Mouse (Mus musculus): ENCODE measurements around the gene Usp33.

Usp33 gene

DNA sequence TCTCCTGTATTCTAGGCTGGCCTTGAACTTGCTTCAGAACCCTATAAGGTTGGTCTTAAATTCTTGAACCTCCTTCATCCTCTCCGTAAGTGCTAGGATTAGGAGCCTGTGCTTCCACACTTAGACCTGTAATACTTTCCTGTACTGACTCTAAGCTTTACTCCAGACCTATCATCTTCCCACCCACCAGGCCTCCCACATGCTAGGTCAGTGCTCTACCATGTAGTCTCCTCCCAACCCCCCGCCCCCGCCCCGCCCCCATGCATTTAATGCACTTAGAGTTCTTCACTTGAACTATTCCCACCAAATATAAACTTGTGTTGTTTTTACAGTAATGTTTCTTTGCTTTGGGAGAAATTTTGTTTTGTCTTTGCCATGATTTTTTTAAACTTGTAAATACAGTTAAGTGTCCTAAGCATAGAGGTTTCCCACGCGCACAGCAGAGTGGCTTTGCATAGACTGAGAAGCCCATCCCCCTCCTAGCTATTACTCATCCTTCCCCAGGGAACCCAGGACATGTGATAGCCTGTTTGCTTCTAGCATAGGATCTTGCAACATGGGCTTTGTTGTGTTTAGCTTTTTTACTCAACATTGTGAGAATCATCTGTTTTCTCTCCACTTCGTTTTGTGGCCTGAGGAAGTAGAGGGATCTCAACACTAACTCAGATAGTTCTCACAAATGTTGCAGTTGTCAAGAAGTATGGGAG is 55.8 kb downstream of the Usp33 start:
- peak; percentile 42 for DNase-seq (ENCODE audit: low spot score)

DNA sequence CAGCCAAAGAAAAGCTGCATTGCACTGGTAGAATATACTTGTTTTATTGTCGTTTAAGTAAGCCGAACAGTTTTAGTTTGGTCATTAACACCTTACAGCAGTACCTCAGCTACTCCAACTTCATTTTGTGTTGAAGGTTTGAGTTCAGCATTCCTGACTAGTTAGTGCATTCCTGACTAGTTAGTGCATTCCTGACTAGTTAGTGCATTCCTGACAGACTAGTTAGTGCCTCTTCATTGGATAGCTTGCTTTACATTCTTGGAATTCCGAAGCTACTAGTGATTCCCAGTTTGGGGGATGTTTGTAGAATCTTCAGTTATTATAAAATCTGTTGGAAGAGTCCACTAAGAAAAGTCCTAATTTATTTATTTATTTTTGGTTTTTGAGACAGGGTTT is 56.4 kb downstream of the Usp33 start:
- DNase-seq (ENCODE audit: low spot score), result no peak

DNA sequence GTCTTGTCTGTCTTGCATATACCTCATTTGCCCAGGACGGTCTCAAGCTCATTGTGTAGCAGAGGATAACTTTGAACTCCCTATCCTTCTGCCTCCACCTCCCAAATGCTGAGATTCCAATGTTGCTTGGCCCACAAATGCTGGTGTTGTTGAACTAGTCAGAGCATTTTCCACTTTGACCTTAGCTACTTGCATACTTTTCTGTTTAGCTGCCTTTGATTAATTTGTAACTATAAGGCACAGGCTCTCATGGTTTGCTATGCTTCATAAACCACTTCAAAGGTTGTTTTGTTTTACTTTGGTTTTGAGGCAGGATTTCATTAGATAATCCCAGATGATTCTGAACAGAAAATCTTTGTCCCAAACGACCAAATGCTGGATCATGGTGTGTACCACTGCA is 57.5 kb downstream of the Usp33 start:
- no peak for DNase-seq (ENCODE audit: low spot score)

- DNase-seq (ENCODE audit: low spot score), result no peak
Measured at GRCm38 (mm10) chr3:152405420-152405819, 59.1 kb downstream of the Usp33 start.

DNA sequence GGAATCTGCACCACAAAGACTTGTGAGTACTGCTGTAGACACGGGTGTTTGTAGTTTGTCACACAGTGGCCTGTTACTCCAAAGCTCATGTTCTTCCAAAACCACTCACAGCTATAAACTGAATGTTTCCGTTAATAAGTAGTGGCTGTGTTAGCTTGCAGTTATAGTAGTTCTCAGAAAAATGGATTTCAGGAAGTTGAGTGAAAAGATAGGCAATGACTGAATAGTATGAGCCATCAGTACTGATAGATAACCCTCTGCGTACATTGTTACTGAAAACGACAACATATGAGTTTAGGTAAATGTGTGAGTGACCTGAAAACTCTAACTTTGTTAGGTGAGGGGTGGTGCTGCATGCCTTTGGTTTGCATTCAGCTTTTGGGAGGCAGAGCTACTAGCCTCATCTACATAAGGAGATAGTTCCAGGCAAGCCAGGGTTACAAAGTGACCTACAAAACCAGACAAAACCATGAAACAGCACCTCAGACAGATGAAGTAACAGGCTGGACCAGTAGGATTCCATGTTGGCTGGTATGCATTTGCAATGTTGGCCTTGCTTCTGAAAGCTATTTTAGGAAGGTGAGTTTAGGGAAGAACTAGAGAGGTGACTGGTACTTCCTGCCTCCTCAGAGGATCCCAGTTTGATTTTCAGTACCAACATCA is 59.8 kb downstream of the Usp33 start:
- DNase-seq (ENCODE audit: low spot score), result no peak

DNA sequence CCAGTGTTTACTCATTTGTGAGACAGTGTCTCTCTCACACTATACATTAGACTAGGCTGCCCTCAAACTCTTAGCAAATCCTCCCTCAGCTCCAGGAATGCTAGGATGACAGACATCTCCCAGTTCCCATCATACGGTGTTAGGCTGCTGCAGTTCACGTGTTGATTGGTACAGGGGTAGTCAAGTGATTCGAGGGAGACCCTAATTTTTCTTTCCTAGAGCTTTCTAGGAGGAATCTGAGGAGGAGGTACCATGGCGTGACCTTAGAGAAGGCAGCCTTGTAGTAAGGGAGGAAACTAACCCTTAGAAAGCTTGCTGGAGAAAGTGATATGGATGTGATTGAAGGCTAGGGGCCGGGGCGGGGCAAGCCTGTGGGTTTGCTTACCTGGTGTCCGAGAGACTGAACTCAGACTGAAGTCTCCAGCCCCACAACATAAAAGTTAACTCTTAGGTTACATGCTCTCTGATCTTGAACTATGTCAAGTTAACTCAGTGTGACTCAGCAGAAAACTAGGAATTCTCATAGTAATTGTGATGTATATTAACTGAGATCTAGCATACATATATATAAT is 64.8 kb downstream of the Usp33 start:
- DNase-seq (ENCODE audit: low spot score), result no peak

DNA sequence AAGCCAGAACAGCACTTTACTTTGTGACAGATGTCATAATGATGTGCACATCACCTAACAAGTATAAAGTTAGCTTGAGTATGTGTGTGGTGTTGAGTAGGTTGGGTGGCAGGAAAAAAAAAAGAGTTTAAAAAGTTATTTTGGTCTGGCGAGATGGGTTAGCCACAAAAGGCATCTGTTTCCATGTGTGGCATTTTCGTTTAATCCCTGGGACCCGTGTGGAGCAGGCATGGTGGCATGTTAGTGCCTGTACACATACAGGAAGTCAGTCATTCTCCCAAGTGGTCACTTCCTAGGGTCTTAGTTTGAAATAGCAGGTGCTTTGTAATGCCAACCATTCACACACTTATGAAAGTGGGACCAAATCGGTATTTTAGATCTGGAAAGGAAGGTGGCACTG is 66.1 kb downstream of the Usp33 start:
- no peak for DNase-seq (ENCODE audit: low spot score)

- DNase-seq (ENCODE audit: low spot score), result no peak
Measured at GRCm38 (mm10) chr3:152428925-152429324, 82.6 kb downstream of the Usp33 start.

GRCm38 (mm10) chr3:152432677-152433076 is 86.4 kb downstream of the Usp33 start:
- no peak for DNase-seq (ENCODE audit: low spot score)

DNA sequence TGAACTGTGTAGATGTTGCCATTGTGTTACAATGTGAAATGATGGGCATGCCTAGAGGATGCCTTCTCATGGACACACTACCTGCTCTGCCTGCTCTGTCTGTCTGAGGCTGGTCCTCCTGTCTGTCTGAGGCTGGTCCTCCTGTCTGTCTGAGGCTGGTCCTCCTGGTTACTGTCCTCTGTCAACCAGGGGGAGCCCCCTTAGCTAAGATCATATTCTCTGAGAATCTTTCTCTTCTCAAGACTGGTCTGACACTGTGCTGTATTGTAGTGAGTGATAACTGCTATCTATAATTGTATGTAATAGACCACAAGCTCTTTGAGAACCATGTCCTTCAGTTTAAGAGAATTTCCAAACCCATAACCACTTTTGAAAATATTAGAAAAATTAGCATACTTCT is 89.3 kb downstream of the Usp33 start:
- DNase-seq (ENCODE audit: low spot score), result no peak

- no peak for DNase-seq (ENCODE audit: low spot score)
Measured at GRCm38 (mm10) chr3:152438068-152438467, 91.8 kb downstream of the Usp33 start.

- no peak for DNase-seq (ENCODE audit: low spot score)
Measured at GRCm38 (mm10) chr3:152442795-152443194, 96.5 kb downstream of the Usp33 start.

Measured in urinary bladder, postnatal 25 days (tissue).